Mouse (Mus musculus): Measurements from ENCODE around the gene Prr15l. TPM values are rescaled to one million over a fixed set of nuclear protein-coding genes. Genes with fewer than 3 reads are reported as not detected.

Prr15l gene
- polyA plus RNA-seq, 1 experiment from 2014 or later = 38.7 TPM

DNA sequence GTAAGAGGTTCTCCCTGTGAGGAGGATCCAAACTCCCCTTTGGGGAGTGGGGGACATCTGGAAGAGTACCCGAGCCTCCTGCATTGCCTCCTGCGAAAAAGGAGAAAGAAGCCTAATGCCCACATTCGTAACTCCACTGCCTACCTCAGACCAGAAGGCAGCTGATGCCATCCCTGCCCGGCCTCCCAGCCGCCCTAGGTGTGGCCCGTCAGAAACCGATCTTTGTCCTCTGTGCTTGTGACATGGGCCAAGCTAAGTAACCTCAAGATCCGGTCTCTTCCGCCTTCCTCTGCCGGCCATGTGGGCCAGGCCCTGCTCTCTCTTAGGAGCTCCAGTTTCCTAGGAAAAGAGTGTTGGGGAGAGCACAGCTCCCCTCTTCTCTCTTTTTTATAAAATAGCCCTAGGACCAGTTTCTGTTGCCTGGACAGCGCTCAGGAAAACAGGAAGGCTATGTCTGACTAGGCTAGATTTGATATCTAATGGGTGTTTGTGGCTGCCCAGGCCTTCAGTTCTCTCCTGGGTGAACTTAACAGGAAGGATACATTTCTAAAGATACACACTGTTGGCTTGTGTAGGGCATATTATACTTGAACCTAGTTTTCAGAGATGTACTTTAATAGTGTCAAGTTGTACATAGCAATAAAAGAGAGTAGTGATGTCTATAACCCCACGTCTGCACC lies 2.3 kb upstream of the Prr15l start:
- H3K4me3 ChIP-seq (replicated peaks) = no peak overlapping the region
- H3K36me3 ChIP-seq = no peaks in the 10 kb centered on the region
- peaks cover 24% of the 10 kb centered on the region for H3K4me1 ChIP-seq
- no peak overlapping the region for H3K9ac ChIP-seq
- no peaks in the 10 kb centered on the region for H3K9me3 ChIP-seq (replicated peaks)
- peaks cover 12% of the 10 kb centered on the region; the same call in 1 of the 2 replicates for H3K27me3 ChIP-seq
- no peak for ATAC-seq (replicated peaks; ENCODE audit: low FRiP score)
- H3K4me2 ChIP-seq = no peak overlapping the region
- no peak overlapping the region for H3K27ac ChIP-seq
- 85% methylated on average over 12 of the region's 12 CpGs for WGBS

GRCm38 (mm10) chr11:96926587-96926986 lies 1.3 kb upstream of the Prr15l start:
- Histone ChIP-seq H3K9ac (no peak overlapping the region), H3K36me3 (no peaks in the 10 kb centered on the region), H3K9me3 (replicated peaks) (no peaks in the 10 kb centered on the region), H3K27me3 (peaks cover 12% of the 10 kb centered on the region; the same call in 1 of the 2 replicates), H3K4me3 (replicated peaks) (no peak overlapping the region), H3K27ac (no peak overlapping the region), H3K4me2 (no peak overlapping the region), H3K4me1 (peaks cover 27% of the 10 kb centered on the region)
- 79% methylated on average over 5 of the region's 5 CpGs for WGBS
- ATAC-seq (replicated peaks; ENCODE audit: low FRiP score) = no peak

- Histone ChIP-seq H3K36me3 (no peaks in the 10 kb centered on the region), H3K9me3 (replicated peaks) (no peaks in the 10 kb centered on the region), H3K4me3 (replicated peaks) (peak overlapping the region; percentile 40), H3K27me3 (peaks cover 12% of the 10 kb centered on the region; the same call in 1 of the 2 replicates), H3K27ac (peak overlapping the region; percentile 95), H3K9ac (peak overlapping the region; percentile 19; the same call in 1 of the 2 replicates), H3K4me1 (peaks cover 37% of the 10 kb centered on the region), H3K4me2 (peak overlapping the region; percentile 54)
- 2% methylated on average over 5 of the region's 5 CpGs for whole genome bisulfite sequencing
- ATAC-seq (replicated peaks; ENCODE audit: low FRiP score) = peak; percentile 68
Measured at GRCm38 (mm10) chr11:96928691-96929090, 787 bp downstream of the Prr15l start.

- peak overlapping the region; percentile 54 for H3K4me2 ChIP-seq
- peaks cover 12% of the 10 kb centered on the region; the same call in 1 of the 2 replicates for H3K27me3 ChIP-seq
- no peaks in the 10 kb centered on the region for H3K9me3 ChIP-seq (replicated peaks)
- H3K4me3 ChIP-seq (replicated peaks) = peak overlapping the region; percentile 40
- H3K36me3 ChIP-seq = no peaks in the 10 kb centered on the region
- ATAC-seq (replicated peaks; ENCODE audit: low FRiP score) = peak; percentile 71
- H3K4me1 ChIP-seq = peaks cover 42% of the 10 kb centered on the region
- peak overlapping the region; percentile 19 for H3K9ac ChIP-seq
- 7% methylated on average over 13 of the region's 13 CpGs for WGBS
- H3K27ac ChIP-seq = peak overlapping the region; percentile 95
Measured at GRCm38 (mm10) chr11:96929096-96929765, 1.3 kb downstream of the Prr15l start.

GRCm38 (mm10) chr11:96929766-96930331 lies 1.9 kb downstream of the Prr15l start:
- ATAC-seq (replicated peaks; ENCODE audit: low FRiP score) = peak; percentile 67
- Histone ChIP-seq H3K9ac (peak overlapping the region; percentile 19; the same call in 1 of the 2 replicates), H3K27ac (peak overlapping the region; percentile 95), H3K27me3 (peaks cover 12% of the 10 kb centered on the region; the same call in 1 of the 2 replicates), H3K4me3 (replicated peaks) (peak overlapping the region; percentile 40), H3K4me1 (peaks cover 48% of the 10 kb centered on the region), H3K36me3 (peaks cover 3% of the 10 kb centered on the region), H3K4me2 (peak overlapping the region; percentile 54), H3K9me3 (replicated peaks) (no peaks in the 10 kb centered on the region)
- 52% methylated on average over 9 of the region's 9 CpGs for whole genome bisulfite sequencing

GRCm38 (mm10) chr11:96931327-96932062 lies 3.6 kb downstream of the Prr15l start:
- Histone ChIP-seq H3K27me3 (peaks cover 12% of the 10 kb centered on the region; the same call in 1 of the 2 replicates), H3K4me3 (replicated peaks) (peak overlapping the region; percentile 18; the same call in 1 of the 2 replicates)
- WGBS = 49% methylated on average over 8 of the region's 8 CpGs

GRCm38 (mm10) chr11:96933562-96934276 lies 5.8 kb downstream of the Prr15l start:
- Histone ChIP-seq H3K27ac (peak overlapping the region; percentile 46), H3K27me3 (peaks cover 10% of the 10 kb centered on the region; the same call in 1 of the 2 replicates), H3K4me2 (no peak overlapping the region), H3K9ac (no peak overlapping the region), H3K4me3 (replicated peaks) (no peak overlapping the region), H3K36me3 (peaks cover 5% of the 10 kb centered on the region), H3K9me3 (replicated peaks) (no peaks in the 10 kb centered on the region), H3K4me1 (peaks cover 56% of the 10 kb centered on the region)
- no peak for ATAC-seq (replicated peaks; ENCODE audit: low FRiP score)
- whole genome bisulfite sequencing = 85% methylated on average over 13 of the region's 13 CpGs

More at GRCm38 (mm10) chr11:96931327-96932062, 3.6 kb downstream of the Prr15l start:
- Histone ChIP-seq H3K9me3 (replicated peaks) (no peaks in the 10 kb centered on the region), H3K36me3 (peaks cover 5% of the 10 kb centered on the region), H3K4me2 (peak overlapping the region; percentile 39), H3K9ac (0 out of 2 replicates have a peak overlapping the region, but pooled peaks have one; percentile 14), H3K4me1 (peaks cover 54% of the 10 kb centered on the region), H3K27ac (peak overlapping the region; percentile 58)
- no peak for ATAC-seq (replicated peaks; ENCODE audit: low FRiP score)

- peak overlapping the region; percentile 75 for H3K27ac ChIP-seq
- H3K9me3 ChIP-seq (replicated peaks) = no peaks in the 10 kb centered on the region
- H3K9ac ChIP-seq = no peak overlapping the region
- WGBS = 22% methylated on average over 12 of the region's 12 CpGs
- peaks cover 46% of the 10 kb centered on the region for H3K4me1 ChIP-seq
- H3K4me3 ChIP-seq (replicated peaks) = peak overlapping the region; percentile 21
- H3K4me2 ChIP-seq = peak overlapping the region; percentile 46
- ATAC-seq (replicated peaks; ENCODE audit: low FRiP score) = peak; percentile 85
- H3K36me3 ChIP-seq = peaks cover 5% of the 10 kb centered on the region
- 0 out of 2 replicates have a peak, but pooled peaks cover under 1% of the 10 kb centered on the region for H3K27me3 ChIP-seq
Measured at GRCm38 (mm10) chr11:96934921-96935356, 7.0 kb downstream of the Prr15l start.

GRCm38 (mm10) chr11:96935872-96936650 lies 8.2 kb downstream of the Prr15l start:
- Histone ChIP-seq H3K9me3 (replicated peaks) (no peaks in the 10 kb centered on the region), H3K4me1 (peaks cover 43% of the 10 kb centered on the region), H3K36me3 (peaks cover 5% of the 10 kb centered on the region), H3K27me3 (no peaks in the 10 kb centered on the region), H3K4me2 (no peak overlapping the region), H3K27ac (peak overlapping the region; percentile 75; the same call in 1 of the 2 replicates), H3K9ac (no peak overlapping the region), H3K4me3 (replicated peaks) (no peak overlapping the region)
- no peak for ATAC-seq (replicated peaks; ENCODE audit: low FRiP score)
- WGBS = 81% methylated on average over 9 of the region's 9 CpGs

- H3K4me2 ChIP-seq = no peak overlapping the region
- ATAC-seq (replicated peaks; ENCODE audit: low FRiP score) = peak; percentile 75
- H3K27me3 ChIP-seq = no peaks in the 10 kb centered on the region
- 39% methylated on average over 10 of the region's 10 CpGs for WGBS
- H3K36me3 ChIP-seq = peaks cover 5% of the 10 kb centered on the region
- H3K4me1 ChIP-seq = peaks cover 36% of the 10 kb centered on the region
- no peaks in the 10 kb centered on the region for H3K9me3 ChIP-seq (replicated peaks)
- H3K27ac ChIP-seq = peak overlapping the region; percentile 83
- no peak overlapping the region for H3K4me3 ChIP-seq (replicated peaks)
- no peak overlapping the region for H3K9ac ChIP-seq
Measured at GRCm38 (mm10) chr11:96937549-96938425, 9.9 kb downstream of the Prr15l start.

All from kidney, embryonic 15.5 days (tissue).